Mouse (Mus musculus): Measurements from ENCODE around the gene Zfp354c. TPM values are rescaled to one million over a fixed set of nuclear protein-coding genes. Genes with fewer than 3 reads are reported as not detected.

The Zfp354c gene
- total and polyA plus RNA-seq, 3 experiments: 1.1 to 2.2 (median 2.1) TPM

GRCm38 (mm10) chr11:50766461-50766860 lies 61.1 kb downstream of the Zfp354c start:
- H3K4me1 ChIP-seq (ENCODE audit: control insufficient read depth in 1 of 2, insufficient read depth in 2 of 2): peaks cover 0 to 3% of the 10 kb centered on the region in 2 experiments; a peak in 2 of 4 replicates
- H3K36me3 ChIP-seq (replicated peaks in 1 of 2; ENCODE audit: control insufficient read depth in 1 of 2, insufficient read depth in 1 of 2, low read length in 1 of 2): no peaks in the 10 kb centered on the region
- dilution Hi-C loops (cut with MboI; ENCODE audit: extremely low pct_ligation_motif_present, extremely low pct_unique_long_range_greater_than_20kb, low sequenced_read_pairs) (no loop called here), in situ Hi-C loops (cut with MboI; ENCODE audit: low pct_ligation_motif_present, low pct_unique_long_range_greater_than_20kb, low sequenced_read_pairs) (loop anchor here (10.0 kb wide), 1 partner anchor 332 kb away; the partner anchor contains the start of gene Rufy1)
- H3K27me3 ChIP-seq (replicated peaks): peaks cover 83% of the 10 kb centered on the region
- TF ChIP-seq RAD21 (IDR thresholded peaks at IDR 0.05; ENCODE audit: low read depth, low read length) (no peak), GABPA (IDR thresholded peaks at IDR 0.05; ENCODE audit: insufficient replicate concordance, low read depth, low read length) (no peak), HCFC1 (IDR thresholded peaks at IDR 0.05; ENCODE audit: low read depth, low read length) (no peak), IRF4 (IDR thresholded peaks at IDR 0.05; ENCODE audit: low read depth, low read length) (no peak), KAT2A (IDR thresholded peaks at IDR 0.05; ENCODE audit: insufficient replicate concordance, low read length) (no peak), MAFK (IDR thresholded peaks at IDR 0.05; ENCODE audit: insufficient replicate concordance, low read length) (no peak), NRF1 (IDR thresholded peaks at IDR 0.05; ENCODE audit: low read depth, low read length) (no peak)
- DNase-seq (ENCODE audit: extremely low read depth): no peak
- H3K4me3 ChIP-seq (replicated peaks in 1 of 3; ENCODE audit: low read depth in 2 of 3, low read length in 2 of 3, poor library complexity in 1 of 3): no peak overlapping the region
- no peaks in the 10 kb centered on the region for H3K79me2 ChIP-seq (replicated peaks; ENCODE audit: control insufficient read depth, extremely low read depth, insufficient read depth, poor library complexity, severe bottlenecking)
- H3K4me2 ChIP-seq (ENCODE audit: insufficient read depth, low read depth, poor library complexity, severe bottlenecking): no peak overlapping the region
- H3K27ac ChIP-seq (ENCODE audit: insufficient read depth, low read depth): no peak overlapping the region
- no peak overlapping the region for H3K9ac ChIP-seq (ENCODE audit: insufficient read depth, low read depth)
- H3K9me3 ChIP-seq (replicated peaks; ENCODE audit: low read length): peaks cover 4% of the 10 kb centered on the region

Other genes with a start within 250 kb of the Zfp354c start
- not detected in 2 replicates for gene Adamts2, start 225.6 kb downstream of the Zfp354c start, total RNA-seq (2012; rRNA removed)
- gene Adamts2, start 225.6 kb downstream of the Zfp354c start, total RNA-seq (2014; rRNA removed): not detected in 2 replicates
- gene Adamts2, start 225.6 kb downstream of the Zfp354c start, polyA plus RNA-seq (2012; ENCODE audit: insufficient read length, low read depth): not detected in 2 replicates
- gene Zfp879, start 13.8 kb upstream of the Zfp354c start, total RNA-seq (2012; rRNA removed): not detected in 2 replicates
- gene Zfp879, start 13.8 kb upstream of the Zfp354c start, total RNA-seq (2014; rRNA removed): not detected in 2 replicates
- not detected in 2 replicates for gene Zfp879, start 13.8 kb upstream of the Zfp354c start, polyA plus RNA-seq (2012; ENCODE audit: insufficient read length, low read depth)
- 0.08 and 0.21 TPM in 2 replicates for gene Grm6, start 23.0 kb upstream of the Zfp354c start, total RNA-seq (2012; rRNA removed)
- gene Grm6, start 23.0 kb upstream of the Zfp354c start, total RNA-seq (2014; rRNA removed): 0.23 and 0.42 TPM in 2 replicates
- 0.74 and 1.0 TPM in 2 replicates for gene Grm6, start 23.0 kb upstream of the Zfp354c start, polyA plus RNA-seq (2012; ENCODE audit: insufficient read length, low read depth)
- not detected in 2 replicates for gene Zfp454, start 59.9 kb upstream of the Zfp354c start, total RNA-seq (2012; rRNA removed)
- gene Zfp454, start 59.9 kb upstream of the Zfp354c start, total RNA-seq (2014; rRNA removed): not detected in 2 replicates
- not detected in 2 replicates for gene Zfp454, start 59.9 kb upstream of the Zfp354c start, polyA plus RNA-seq (2012; ENCODE audit: insufficient read length, low read depth)
- not detected in 2 replicates for gene Zfp2, start 88.4 kb upstream of the Zfp354c start, total RNA-seq (2012; rRNA removed)
- not detected in 2 replicates for gene Zfp2, start 88.4 kb upstream of the Zfp354c start, total RNA-seq (2014; rRNA removed)
- gene Zfp2, start 88.4 kb upstream of the Zfp354c start, polyA plus RNA-seq (2012; ENCODE audit: insufficient read length, low read depth): not detected in 2 replicates
- not detected in 2 replicates for gene Zfp354b, start 103.9 kb upstream of the Zfp354c start, total RNA-seq (2012; rRNA removed)
- gene Zfp354b, start 103.9 kb upstream of the Zfp354c start, total RNA-seq (2014; rRNA removed): not detected in 2 replicates
- not detected in 2 replicates for gene Zfp354b, start 103.9 kb upstream of the Zfp354c start, polyA plus RNA-seq (2012; ENCODE audit: insufficient read length, low read depth)
- not detected in 2 replicates for gene 4933414I15Rik, start 116.0 kb upstream of the Zfp354c start, total RNA-seq (2012; rRNA removed)
- gene 4933414I15Rik, start 116.0 kb upstream of the Zfp354c start, total RNA-seq (2014; rRNA removed): not detected in 2 replicates
- gene 4933414I15Rik, start 116.0 kb upstream of the Zfp354c start, polyA plus RNA-seq (2012; ENCODE audit: insufficient read length, low read depth): not detected in 2 replicates
- not detected in 2 replicates for gene Prop1, start 126.0 kb upstream of the Zfp354c start, total RNA-seq (2012; rRNA removed)
- gene Prop1, start 126.0 kb upstream of the Zfp354c start, total RNA-seq (2014; rRNA removed): not detected in 2 replicates
- gene Prop1, start 126.0 kb upstream of the Zfp354c start, polyA plus RNA-seq (2012; ENCODE audit: insufficient read length, low read depth): not detected in 2 replicates
- gene Olfr1378, start 138.8 kb upstream of the Zfp354c start, total RNA-seq (2012; rRNA removed): not detected in 2 replicates
- gene Olfr1378, start 138.8 kb upstream of the Zfp354c start, total RNA-seq (2014; rRNA removed): not detected in 2 replicates
- gene Olfr1378, start 138.8 kb upstream of the Zfp354c start, polyA plus RNA-seq (2012; ENCODE audit: insufficient read length, low read depth): not detected in 2 replicates
- not detected in 2 replicates for gene Olfr1377, start 154.2 kb upstream of the Zfp354c start, total RNA-seq (2012; rRNA removed)
- not detected in 2 replicates for gene Olfr1377, start 154.2 kb upstream of the Zfp354c start, total RNA-seq (2014; rRNA removed)
- gene Olfr1377, start 154.2 kb upstream of the Zfp354c start, polyA plus RNA-seq (2012; ENCODE audit: insufficient read length, low read depth): not detected in 2 replicates
- not detected in 2 replicates for gene Olfr51, start 175.9 kb upstream of the Zfp354c start, total RNA-seq (2012; rRNA removed)
- not detected in 2 replicates for gene Olfr51, start 175.9 kb upstream of the Zfp354c start, total RNA-seq (2014; rRNA removed)
- gene Olfr51, start 175.9 kb upstream of the Zfp354c start, polyA plus RNA-seq (2012; ENCODE audit: insufficient read length, low read depth): not detected in 2 replicates
- not detected in 2 replicates for gene Olfr54, start 186.5 kb upstream of the Zfp354c start, total RNA-seq (2012; rRNA removed)
- not detected in 2 replicates for gene Olfr54, start 186.5 kb upstream of the Zfp354c start, total RNA-seq (2014; rRNA removed)
- gene Olfr54, start 186.5 kb upstream of the Zfp354c start, polyA plus RNA-seq (2012; ENCODE audit: insufficient read length, low read depth): not detected in 2 replicates
- not detected in 2 replicates for gene Olfr1375, start 220.4 kb upstream of the Zfp354c start, total RNA-seq (2012; rRNA removed)
- not detected in 2 replicates for gene Olfr1375, start 220.4 kb upstream of the Zfp354c start, total RNA-seq (2014; rRNA removed)
- not detected in 2 replicates for gene Olfr1375, start 220.4 kb upstream of the Zfp354c start, polyA plus RNA-seq (2012; ENCODE audit: insufficient read length, low read depth)
- not detected in 2 replicates for gene Zfp354a, start 231.5 kb upstream of the Zfp354c start, total RNA-seq (2012; rRNA removed)
- not detected in 2 replicates for gene Zfp354a, start 231.5 kb upstream of the Zfp354c start, total RNA-seq (2014; rRNA removed)
- gene Zfp354a, start 231.5 kb upstream of the Zfp354c start, polyA plus RNA-seq (2012; ENCODE audit: insufficient read length, low read depth): not detected in 2 replicates